26 mouse cellular contexts compared by ENCODE assay signal in genomic region chr6:28450481-28450880, GRCm38 (mm10). TPM values are rescaled to one million over a fixed set of nuclear protein-coding genes. Genes with fewer than 3 reads are reported as not detected.
DNase-seq lines count a peak whose midpoint lies in the region; ATAC-seq lines count a peak whose summit lies in the region.
"Had no signal": no experiment of that assay in that cellular context is flagged by ENCODE, and none has a peak within 500 bp of the region (broad histone marks: within the 10 kb centered on the region; RNA-seq: fewer than 3 reads in every experiment).

No protein-coding gene starts in this region.

- no peak for ATAC-seq in hindbrain, embryonic 11.5 days (ENCODE audit: low FRiP score)
- ATAC-seq in megakaryocyte-erythroid progenitor cell, adult 5-6 weeks (replicated peaks; ENCODE audit: low FRiP score, low TSS enrichment, poor library complexity, severe bottlenecking), result peak; percentile 75
- ATAC-seq in erythroblast, adult 5-6 weeks (replicated peaks; ENCODE audit: low FRiP score, poor library complexity, severe bottlenecking), result no peak

- H3K9ac ChIP-seq in hindbrain, embryonic 11.5 days (ENCODE audit: low read depth, low read length), result no peak overlapping the region
- H3K9ac ChIP-seq: hindbrain, embryonic 13.5 days; kidney, embryonic 15.5 days; liver, embryonic 13.5 days; midbrain, embryonic 12.5 days had no signal

- H3K9me3 ChIP-seq in hindbrain, embryonic 11.5 days (ENCODE audit: control insufficient read depth, low read length), result no peaks in the 10 kb centered on the region
- H3K9me3 ChIP-seq in hindbrain, embryonic 10.5 days, result no peaks in the 10 kb centered on the region
- H3K9me3 ChIP-seq: G1E; hindbrain, embryonic 13.5 days; kidney, embryonic 15.5 days; liver, embryonic 13.5 days; midbrain, embryonic 12.5 days had no signal

- no peak overlapping the region for H3K27ac ChIP-seq in hindbrain, embryonic 11.5 days (ENCODE audit: low read depth, low read length)
- H3K27ac ChIP-seq in hindbrain, embryonic 10.5 days, result no peak overlapping the region
- H3K27ac ChIP-seq: heart, adult 2 months; hindbrain, embryonic 13.5 days; kidney, embryonic 15.5 days; layer of hippocampus, adult 2 months; liver, embryonic 13.5 days; midbrain, embryonic 12.5 days had no signal

- H3K4me3 ChIP-seq in hindbrain, embryonic 11.5 days (ENCODE audit: low read depth, low read length), result no peak overlapping the region
- H3K4me3 ChIP-seq in hindbrain, embryonic 10.5 days, result no peak overlapping the region
- H3K4me3 ChIP-seq: heart, adult 2 months; hindbrain, embryonic 13.5 days; kidney, embryonic 15.5 days; layer of hippocampus, adult 2 months; liver, embryonic 13.5 days; midbrain, embryonic 12.5 days had no signal

- peak; percentile 19 for DNase-seq in hindbrain, embryonic 11.5 days (ENCODE audit: low spot score)
- no peak for DNase-seq in hindbrain, embryonic 10.5 days (ENCODE audit: low spot score)
- peak; percentile 24 for DNase-seq in ES-CJ7 (ENCODE audit: low read depth, low spot score)
- peak; percentile 22 for DNase-seq in embryo, embryonic 11 days
- no peak for DNase-seq in spleen, postnatal 10 days (ENCODE audit: low spot score in 2 of 2)
- DNase-seq in lung, postnatal 25 days (ENCODE audit: low spot score), result no peak
- DNase-seq: adrenal gland, postnatal 10 days; cerebellum, adult 18-20 months; gastrocnemius, postnatal 10 days; heart, adult 2 months; left cerebral cortex, postnatal 4 days; liver, embryonic 13.5 days; lung, postnatal 10 days; thymus, postnatal 36 days had no signal

- H3K36me3 ChIP-seq in hindbrain, embryonic 11.5 days (ENCODE audit: control insufficient read depth, insufficient read depth, low read length), result no peaks in the 10 kb centered on the region
- H3K36me3 ChIP-seq in hindbrain, embryonic 10.5 days, result no peaks in the 10 kb centered on the region
- H3K36me3 ChIP-seq: G1E; hindbrain, embryonic 13.5 days; kidney, embryonic 15.5 days; liver, embryonic 13.5 days; midbrain, embryonic 12.5 days had no signal

- H3K4me2 ChIP-seq in hindbrain, embryonic 11.5 days (replicated peaks; ENCODE audit: low read depth, low read length), result no peak overlapping the region
- H3K4me2 ChIP-seq: kidney, embryonic 15.5 days; liver, embryonic 13.5 days; midbrain, embryonic 12.5 days had no signal

- peaks cover 11% of the 10 kb centered on the region for H3K27me3 ChIP-seq in hindbrain, embryonic 11.5 days (ENCODE audit: control insufficient read depth, insufficient read depth, low read length)
- H3K27me3 ChIP-seq in hindbrain, embryonic 10.5 days (ENCODE audit: insufficient read depth, poor library complexity, severe bottlenecking), result peaks cover 43% of the 10 kb centered on the region

- WGBS in hindbrain, embryonic 11.5 days, result 14% methylated on average over 5 of the region's 5 CpGs
- WGBS in hindbrain, embryonic 10.5 days, result 13% methylated on average over 5 of the region's 5 CpGs

- H3K4me1 ChIP-seq in hindbrain, embryonic 11.5 days (replicated peaks; ENCODE audit: control insufficient read depth, insufficient read depth, low read length), result no peaks in the 10 kb centered on the region
- H3K4me1 ChIP-seq in hindbrain, embryonic 10.5 days (replicated peaks), result peaks cover 8% of the 10 kb centered on the region; the same call in 1 of the 2 replicates
- H3K4me1 ChIP-seq: kidney, embryonic 15.5 days; liver, embryonic 13.5 days; midbrain, embryonic 12.5 days had no signal

RNA-seq across cellular contexts. Expression of gene Pax4, which starts 1.3 kb away (rescaled TPM):
- not detected in 2 replicates for polyA plus RNA-seq in hindbrain, embryonic 11.5 days (2014; fragmentation: Nextera tagmentation; extraction: Ambion mirVana)
- not detected in 2 replicates for polyA plus RNA-seq in hindbrain, embryonic 10.5 days (2016; fragmentation: Nextera tagmentation; extraction: Ambion mirVana)
- not detected in 2 replicates for total RNA-seq in megakaryocyte-erythroid progenitor cell, adult 5-6 weeks (2014; fragmentation: Nextera tagmentation)
- total RNA-seq in megakaryocyte-erythroid progenitor cell, adult 5-6 weeks (2017), result not detected in 2 replicates
- total RNA-seq in erythroblast, adult 5-6 weeks (2015; ENCODE audit: low replicate concordance), result not detected in 2 replicates
- not detected in 2 replicates for total RNA-seq in erythroblast, adult 5-6 weeks (2017; ENCODE audit: low replicate concordance)
- total RNA-seq: adrenal gland, postnatal 10 days; G1E; gastrocnemius, postnatal 10 days; heart, adult 2 months; layer of hippocampus, adult 2 months; left cerebral cortex, adult 18-20 months; left cerebral cortex, postnatal 4 days had no signal
- polyA plus RNA-seq: brain, embryonic 14.5 days; C2C12; G1E; heart, adult 2 months; heart, embryonic 16.5 days; hindbrain, embryonic 13.5 days; kidney, embryonic 15.5 days; liver, embryonic 13.5 days; midbrain, embryonic 12.5 days had no signal

RNA-seq across cellular contexts. Expression of gene Gcc1, which starts 22.3 kb away (rescaled TPM):
- 6.3 and 7.0 TPM in 2 replicates for polyA plus RNA-seq in hindbrain, embryonic 11.5 days (2014; fragmentation: Nextera tagmentation; extraction: Ambion mirVana)
- 11.9 and 13.0 TPM in 2 replicates for polyA plus RNA-seq in hindbrain, embryonic 10.5 days (2016; fragmentation: Nextera tagmentation; extraction: Ambion mirVana)
- total RNA-seq in megakaryocyte-erythroid progenitor cell, adult 5-6 weeks (2014; fragmentation: Nextera tagmentation), result 4.2 and 4.3 TPM in 2 replicates
- 10.4 and 12.1 TPM in 2 replicates for total RNA-seq in megakaryocyte-erythroid progenitor cell, adult 5-6 weeks (2017)
- total RNA-seq in erythroblast, adult 5-6 weeks (2015; ENCODE audit: low replicate concordance), result 8.4 and 8.5 TPM in 2 replicates
- total RNA-seq in erythroblast, adult 5-6 weeks (2017; ENCODE audit: low replicate concordance), result 19.5 and 22.2 TPM in 2 replicates

RNA-seq across cellular contexts. Expression of gene Fscn3, which starts 22.9 kb away (rescaled TPM):
- polyA plus RNA-seq in hindbrain, embryonic 11.5 days (2014; fragmentation: Nextera tagmentation; extraction: Ambion mirVana), result not detected in 2 replicates
- not detected in 2 replicates for polyA plus RNA-seq in hindbrain, embryonic 10.5 days (2016; fragmentation: Nextera tagmentation; extraction: Ambion mirVana)
- total RNA-seq in megakaryocyte-erythroid progenitor cell, adult 5-6 weeks (2014; fragmentation: Nextera tagmentation), result 0.32 and 0.48 TPM in 2 replicates
- total RNA-seq in megakaryocyte-erythroid progenitor cell, adult 5-6 weeks (2017), result not detected in 2 replicates
- 0.77 TPM in 1 of 2 replicates, not detected in the other for total RNA-seq in erythroblast, adult 5-6 weeks (2015; ENCODE audit: low replicate concordance)
- total RNA-seq in erythroblast, adult 5-6 weeks (2017; ENCODE audit: low replicate concordance), result 0.09 TPM in 1 of 2 replicates, not detected in the other
- total RNA-seq: G1E; gastrocnemius, postnatal 10 days; heart, adult 2 months; layer of hippocampus, adult 2 months; left cerebral cortex, adult 18-20 months had no signal
- polyA plus RNA-seq: C2C12; G1E; heart, adult 2 months; heart, embryonic 16.5 days; hindbrain, embryonic 13.5 days; intestine, embryonic 14.5 days; midbrain, embryonic 12.5 days had no signal

RNA-seq across cellular contexts. Expression of gene Snd1, which starts 24.5 kb away (rescaled TPM):
- polyA plus RNA-seq in hindbrain, embryonic 11.5 days (2014; fragmentation: Nextera tagmentation; extraction: Ambion mirVana), result 86.2 and 89.4 TPM in 2 replicates
- polyA plus RNA-seq in hindbrain, embryonic 10.5 days (2016; fragmentation: Nextera tagmentation; extraction: Ambion mirVana), result 112 and 117 TPM in 2 replicates
- 65.7 and 94.3 TPM in 2 replicates for total RNA-seq in megakaryocyte-erythroid progenitor cell, adult 5-6 weeks (2014; fragmentation: Nextera tagmentation)
- total RNA-seq in megakaryocyte-erythroid progenitor cell, adult 5-6 weeks (2017), result 80.6 and 188 TPM in 2 replicates
- 12.7 and 19.8 TPM in 2 replicates for total RNA-seq in erythroblast, adult 5-6 weeks (2015; ENCODE audit: low replicate concordance)
- total RNA-seq in erythroblast, adult 5-6 weeks (2017; ENCODE audit: low replicate concordance), result 24.8 and 33.9 TPM in 2 replicates

RNA-seq across cellular contexts. Expression of gene Arf5, which starts 27.1 kb away (rescaled TPM):
- 271 and 322 TPM in 2 replicates for polyA plus RNA-seq in hindbrain, embryonic 11.5 days (2014; fragmentation: Nextera tagmentation; extraction: Ambion mirVana)
- polyA plus RNA-seq in hindbrain, embryonic 10.5 days (2016; fragmentation: Nextera tagmentation; extraction: Ambion mirVana), result 302 and 343 TPM in 2 replicates
- 74.2 and 89.2 TPM in 2 replicates for total RNA-seq in megakaryocyte-erythroid progenitor cell, adult 5-6 weeks (2014; fragmentation: Nextera tagmentation)
- total RNA-seq in megakaryocyte-erythroid progenitor cell, adult 5-6 weeks (2017), result 43.2 and 45.6 TPM in 2 replicates
- total RNA-seq in erythroblast, adult 5-6 weeks (2015; ENCODE audit: low replicate concordance), result 175 and 190 TPM in 2 replicates
- total RNA-seq in erythroblast, adult 5-6 weeks (2017; ENCODE audit: low replicate concordance), result 211 and 230 TPM in 2 replicates

Comparison
In these comparisons a context has a peak if more than half of its experiments do, and no peak if none do; other contexts are left out.
1. DNase-seq: peak in hindbrain, embryonic 11.5 days (single experiment), ES-CJ7 (single experiment) and embryo, embryonic 11 days (single experiment); none in hindbrain, embryonic 10.5 days (single experiment), spleen, postnatal 10 days (0 of 2) and lung, postnatal 25 days (single experiment).